Mouse (Mus musculus): ENCODE results near the gene Nfkbil1. TPM values are rescaled to one million over a fixed set of nuclear protein-coding genes. Genes with fewer than 3 reads are reported as not detected.
"Not testable (repeated sequence)": the region's sequence is repeated elsewhere in the genome, so short reads cannot be mapped to it uniquely, and the experiment has no call there.

Nfkbil1 gene
- total RNA-seq, 4 experiments from 2014 or later, result 17.4 to 20.2 (median 19.8) TPM

DNA sequence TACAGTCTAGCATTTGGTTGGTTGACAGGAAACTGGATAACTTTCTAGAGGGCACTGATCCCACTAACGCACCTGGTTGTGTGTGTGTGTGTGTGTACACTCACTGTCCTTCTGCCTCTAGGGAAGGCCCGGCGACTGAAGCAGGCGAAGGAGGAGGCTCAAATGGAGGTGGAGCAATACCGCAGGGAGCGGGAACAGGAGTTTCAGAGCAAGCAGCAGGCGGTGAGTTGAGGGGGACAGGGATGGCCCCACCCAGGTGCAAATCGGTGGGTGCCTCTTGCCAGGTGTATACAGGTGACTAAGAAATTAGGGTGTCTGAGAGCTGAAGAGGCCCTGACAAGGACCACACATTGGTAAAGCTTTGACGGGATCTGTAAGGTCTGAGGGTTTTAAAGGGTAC, 1.4 kb upstream of the Nfkbil1 start:
- no peak for DNase-seq

DNA sequence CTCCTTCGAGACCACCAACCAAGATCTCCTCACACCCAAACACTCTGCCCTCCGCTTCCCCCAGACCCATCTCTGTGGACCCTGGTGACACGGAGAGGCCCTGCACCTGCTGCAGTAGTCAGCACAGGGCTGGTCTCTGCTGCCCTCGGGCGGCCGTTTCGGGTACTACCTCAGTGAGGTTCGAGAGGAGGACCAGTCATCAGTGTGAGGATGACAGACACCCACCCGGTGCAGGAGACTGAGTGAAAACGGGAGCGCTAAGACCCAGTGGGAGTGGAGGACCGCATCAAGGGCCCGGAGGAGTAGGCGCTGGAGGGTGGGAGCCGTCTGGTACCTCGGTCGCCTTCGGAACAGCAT, 776 bp upstream of the Nfkbil1 start:
- DNase-seq, result peak; percentile 92

DNA sequence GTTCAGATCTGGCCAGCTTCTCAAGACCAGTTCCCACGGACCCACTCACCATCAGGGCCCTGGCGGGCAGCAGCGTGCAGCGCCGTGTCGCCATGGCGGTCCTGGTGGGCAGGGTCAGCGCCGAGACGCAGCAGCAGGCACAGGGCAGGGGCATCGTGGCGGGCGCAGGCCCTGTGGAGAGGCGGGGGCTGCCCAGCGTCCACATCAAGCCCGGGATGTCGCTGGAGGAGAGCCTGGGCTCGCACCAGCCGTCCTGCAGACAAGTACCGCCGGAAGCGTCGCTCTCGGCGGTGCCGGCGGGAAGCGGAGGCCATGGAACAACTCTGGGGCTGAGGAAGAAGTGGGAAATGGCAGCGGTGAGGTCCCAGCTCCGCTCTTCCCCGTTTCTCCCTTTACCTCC, 689 bp downstream of the Nfkbil1 start:
- no peak for DNase-seq

DNA sequence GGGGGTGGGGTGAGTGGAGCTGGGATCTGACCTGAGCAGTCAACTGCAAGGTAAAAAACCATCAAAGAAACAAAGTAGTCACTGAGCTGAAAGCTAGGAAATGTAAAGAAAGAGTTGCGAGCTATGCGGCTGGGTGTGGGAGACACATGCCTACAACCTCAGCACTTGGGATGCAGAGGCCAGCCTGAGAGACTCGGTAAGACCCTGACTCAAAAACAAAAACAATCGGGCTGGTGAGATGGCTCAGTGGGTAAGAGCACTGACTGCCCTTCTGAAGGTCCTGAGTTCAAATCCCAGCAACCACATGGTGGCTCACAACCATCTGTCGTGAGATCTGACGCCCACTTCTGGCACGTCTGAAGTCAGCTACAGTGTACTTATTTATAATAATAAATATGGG, 1.5 kb downstream of the Nfkbil1 start:
- not testable (repeated sequence) for DNase-seq

DNA sequence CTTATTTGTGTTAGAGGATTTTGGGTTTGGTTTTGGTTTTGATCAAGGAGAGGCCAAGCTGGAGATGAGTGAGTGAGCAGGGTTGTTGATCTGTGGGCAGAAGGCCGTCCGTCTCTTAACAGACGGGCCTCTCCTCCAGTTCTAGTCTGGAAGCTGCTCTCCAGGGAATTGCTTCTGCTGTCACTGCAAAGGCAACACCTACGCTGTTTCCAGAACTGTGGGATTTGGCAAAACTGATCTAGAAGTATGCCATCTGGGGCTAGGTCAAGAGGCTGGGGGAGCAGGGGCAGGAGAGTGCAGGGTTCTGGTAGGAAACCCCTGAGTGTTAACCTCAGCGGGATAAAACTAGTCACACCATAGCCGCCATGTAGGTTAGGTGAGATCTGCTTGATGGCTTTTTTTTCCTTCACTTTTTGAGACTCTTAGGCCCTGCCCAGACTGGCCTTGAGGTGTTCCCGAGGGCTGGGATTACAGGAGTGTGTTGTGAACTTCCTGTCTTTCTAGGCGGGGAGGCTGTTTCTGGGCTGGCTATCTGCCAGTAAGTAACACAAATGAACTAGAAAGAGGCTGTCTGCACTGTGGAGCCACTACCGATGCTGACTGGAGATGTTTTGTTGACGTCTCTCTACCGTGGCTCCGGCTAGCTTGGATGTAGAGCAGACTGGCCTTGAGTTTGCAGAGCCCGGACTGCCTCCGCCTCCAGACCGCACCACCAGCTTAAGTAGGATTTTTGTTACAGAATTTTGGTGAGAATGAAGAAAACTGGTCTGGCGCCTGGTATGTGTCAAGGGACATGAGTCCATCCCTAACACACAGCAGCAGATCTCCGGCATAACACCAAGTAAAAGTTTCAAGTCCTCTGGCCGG, 2.2 kb downstream of the Nfkbil1 start, which contains the start of gene Atp6v1g2:
Atp6v1g2 (plus strand) TSS at position 547 of the 867 bp plus-strand sequence.
- DNase-seq, result no peak

DNA sequence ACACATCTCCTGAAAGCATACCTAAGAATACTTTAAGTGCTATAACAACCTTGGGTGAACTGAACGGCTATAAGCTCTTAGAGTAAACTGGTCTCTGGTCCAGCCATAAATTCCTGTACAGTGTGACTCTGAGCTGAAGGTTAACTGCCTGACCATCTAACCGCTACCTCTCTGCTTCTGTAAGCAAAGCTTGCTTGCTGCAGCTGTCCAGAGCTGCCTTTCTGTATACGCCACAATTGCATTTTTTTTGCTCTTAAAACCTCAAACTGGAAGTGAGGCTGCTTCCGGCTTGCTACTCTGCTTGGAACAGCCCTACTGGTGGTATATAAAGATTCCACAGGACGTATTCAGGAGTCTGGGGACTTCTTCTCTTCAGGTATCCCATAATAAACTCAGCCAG, 2.9 kb downstream of the Nfkbil1 start:
- DNase-seq, result no peak

DNA sequence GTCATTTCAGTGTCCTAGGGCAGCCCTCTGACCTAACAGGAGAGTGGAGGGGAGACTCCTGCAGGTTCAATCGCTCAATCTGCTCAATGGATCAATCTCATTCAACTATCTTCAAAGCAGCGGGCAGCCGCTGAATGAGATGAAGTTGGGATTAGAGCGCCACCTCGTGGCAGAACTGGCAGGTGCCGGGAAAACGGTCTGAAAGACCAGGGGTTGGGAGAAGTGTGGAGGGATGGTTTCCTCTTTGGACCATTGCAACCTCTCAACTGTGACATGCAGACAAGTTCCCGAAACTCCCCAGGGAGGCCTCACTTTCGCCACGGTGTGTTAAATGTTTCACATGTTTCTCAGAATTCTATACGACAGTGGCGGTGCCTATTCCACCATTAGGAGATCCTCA, 3.5 kb downstream of the Nfkbil1 start:
- no peak for DNase-seq

DNA sequence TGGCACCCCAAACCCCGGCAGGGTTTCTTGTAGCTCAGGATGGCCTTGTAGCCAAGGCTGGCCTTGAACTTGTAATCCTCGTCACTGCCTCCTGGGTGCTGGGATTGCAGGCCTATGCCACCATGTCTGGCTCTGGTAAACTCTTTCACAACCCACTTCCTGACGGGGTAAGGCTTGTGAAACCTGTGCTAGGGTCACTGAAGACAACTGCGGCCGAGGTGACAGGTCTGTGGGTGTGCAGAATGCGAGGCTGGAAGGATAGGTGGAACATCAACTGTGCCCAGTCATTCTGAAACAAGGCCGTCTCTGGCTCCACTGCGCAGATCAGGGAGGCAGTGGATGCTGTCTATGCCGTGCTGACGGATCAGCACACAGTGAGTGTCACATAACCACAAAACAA, 4.6 kb downstream of the Nfkbil1 start:
- DNase-seq, result no peak

DNA sequence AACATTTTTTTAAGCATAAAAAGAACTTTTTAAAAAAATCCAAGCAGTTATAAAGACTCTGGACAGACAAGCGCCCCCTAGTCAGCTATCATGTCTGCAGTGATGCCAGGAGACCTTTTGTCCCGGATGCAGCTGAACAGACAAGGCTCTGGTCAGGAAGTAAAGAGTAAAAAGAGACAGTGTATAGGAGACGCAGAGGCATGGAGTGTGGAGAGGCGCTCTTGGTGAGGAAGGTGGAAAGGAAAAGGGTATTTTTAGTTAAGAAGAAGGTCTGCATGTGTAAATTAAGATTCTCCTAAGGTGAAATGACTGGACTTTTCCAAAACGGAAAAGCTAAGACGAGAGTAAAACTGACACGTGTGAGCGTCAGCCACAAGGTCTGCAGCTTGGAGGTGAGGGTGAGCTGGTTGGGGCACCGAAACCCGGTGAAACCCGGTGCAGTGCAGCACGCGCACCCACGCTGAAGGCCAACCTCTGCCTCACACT, 9.0 kb downstream of the Nfkbil1 start:
- DNase-seq, result no peak

DNA sequence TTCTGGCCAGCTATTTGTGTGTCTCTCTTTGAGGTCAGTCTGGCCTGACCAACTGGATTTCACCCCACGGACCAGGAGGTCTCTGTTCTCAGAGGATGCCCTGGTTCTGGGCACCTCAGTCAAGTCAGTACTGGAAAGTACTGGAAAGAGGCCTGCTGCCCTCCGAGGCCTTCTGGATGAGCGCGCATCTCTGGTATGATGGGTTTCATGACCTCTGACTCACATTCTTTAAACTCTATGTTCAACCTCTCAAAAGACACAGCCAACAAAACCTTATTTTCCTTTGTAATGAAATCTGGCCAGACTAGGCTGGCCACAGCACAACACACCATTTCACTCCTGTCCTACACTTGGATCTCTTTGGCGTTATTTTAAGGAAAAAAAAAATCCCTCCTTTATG, 10.1 kb downstream of the Nfkbil1 start:
- DNase-seq, result no peak

DNA sequence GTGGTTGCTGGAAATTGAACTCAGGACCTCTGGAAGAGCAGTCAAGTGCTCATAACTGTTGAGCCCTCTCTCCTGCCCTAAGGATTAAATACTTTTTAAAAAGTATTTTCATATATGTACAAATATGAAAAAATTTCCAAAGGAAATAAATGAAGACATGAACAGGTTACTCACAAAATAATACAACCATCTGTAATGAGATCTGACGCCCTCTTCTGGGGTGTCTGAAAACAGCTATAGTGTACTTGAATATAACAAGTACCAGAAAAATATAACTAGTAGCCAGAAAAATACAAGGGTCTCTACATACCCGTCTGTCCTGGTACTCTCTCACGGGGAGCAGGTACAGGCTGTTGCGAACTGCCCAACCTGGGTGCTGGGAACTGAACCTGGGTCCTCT, 11.0 kb downstream of the Nfkbil1 start:
- DNase-seq, result no peak

DNA sequence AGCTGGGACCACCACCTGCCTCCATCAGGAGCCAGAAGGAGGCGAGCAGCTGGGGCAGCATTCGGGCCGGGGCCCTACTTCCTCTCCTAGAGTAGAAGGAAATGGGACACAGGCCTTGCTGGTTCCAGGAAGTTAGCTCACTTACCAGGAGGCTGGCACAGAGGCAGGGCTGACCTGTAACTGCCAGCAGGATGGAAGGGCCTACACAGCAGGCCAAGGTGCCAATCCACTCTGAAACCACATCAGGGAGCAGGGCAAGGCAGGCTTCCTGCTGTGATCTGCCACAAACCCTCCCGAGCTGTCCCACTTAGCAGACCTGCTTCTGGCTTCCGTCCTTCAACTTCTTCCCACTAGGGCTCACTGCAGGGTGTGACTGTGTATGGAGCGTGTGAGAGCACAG, 13.3 kb downstream of the Nfkbil1 start:
- no peak for DNase-seq

DNA sequence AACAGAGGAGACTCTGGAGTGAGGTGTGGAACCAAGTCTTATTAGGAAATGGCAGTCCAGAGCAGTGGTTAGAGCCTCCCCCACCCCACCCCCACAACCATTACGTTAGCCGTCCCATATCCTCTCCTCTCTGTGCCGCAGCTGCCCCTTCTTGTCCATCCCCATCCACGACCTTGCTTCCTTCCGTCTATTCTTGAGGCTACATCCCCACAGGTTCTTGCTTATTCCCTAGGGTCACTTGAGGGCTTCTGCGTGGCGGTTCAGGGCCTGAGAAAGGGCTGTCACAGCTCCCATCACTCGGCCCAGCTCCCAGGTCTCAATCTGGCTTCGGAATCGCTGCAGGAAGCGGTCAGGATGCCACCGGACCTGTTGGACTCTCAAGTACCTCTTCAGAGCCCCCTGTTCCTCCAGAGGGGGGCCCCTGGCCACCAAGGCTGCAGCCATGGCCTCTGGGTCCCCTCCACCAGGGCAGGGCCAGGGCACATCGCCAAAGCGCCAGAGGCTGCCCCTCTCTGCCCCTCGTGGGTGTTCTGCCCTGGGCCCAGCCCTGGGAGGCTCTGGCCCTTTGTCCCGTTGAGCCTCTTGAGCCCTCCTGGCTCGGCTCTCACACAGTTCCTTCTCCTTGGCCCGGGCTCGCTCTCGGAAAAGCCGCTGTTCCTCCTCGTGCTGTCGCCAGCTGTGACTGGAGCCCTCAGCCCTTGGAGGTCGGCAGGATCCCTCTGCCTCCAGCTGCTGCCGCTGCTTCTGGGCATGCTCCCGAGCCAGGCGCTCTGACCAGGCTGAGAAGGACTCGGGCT, 15.2 kb downstream of the Nfkbil1 start, which contains the start of gene Gm16181:
Gm16181 (plus strand) TSS at position 679 of the 797 bp plus-strand sequence.
- no peak for DNase-seq

DNA sequence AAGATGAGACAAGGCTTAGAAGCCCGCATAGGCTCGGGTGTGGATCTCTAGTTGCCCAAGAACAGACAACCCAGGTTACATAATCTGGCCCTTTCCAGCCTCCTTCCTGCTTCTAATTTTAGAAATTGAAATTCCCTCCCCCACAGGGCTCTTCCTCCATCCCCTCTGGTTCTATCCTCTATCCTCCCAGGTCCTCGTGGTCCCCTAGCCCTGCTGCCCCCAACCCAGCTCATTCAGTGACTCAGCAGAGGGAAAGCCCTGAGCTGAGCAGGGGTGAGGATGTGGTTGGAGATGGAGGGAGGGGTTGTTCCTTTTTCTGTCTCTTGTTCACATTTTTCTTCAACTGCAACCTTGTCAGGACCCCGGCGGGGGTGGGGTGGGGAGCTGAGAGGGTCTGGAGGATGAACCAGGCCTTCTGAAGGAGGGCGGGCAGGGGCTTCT, 16.0 kb downstream of the Nfkbil1 start:
- no peak for DNase-seq

DNA sequence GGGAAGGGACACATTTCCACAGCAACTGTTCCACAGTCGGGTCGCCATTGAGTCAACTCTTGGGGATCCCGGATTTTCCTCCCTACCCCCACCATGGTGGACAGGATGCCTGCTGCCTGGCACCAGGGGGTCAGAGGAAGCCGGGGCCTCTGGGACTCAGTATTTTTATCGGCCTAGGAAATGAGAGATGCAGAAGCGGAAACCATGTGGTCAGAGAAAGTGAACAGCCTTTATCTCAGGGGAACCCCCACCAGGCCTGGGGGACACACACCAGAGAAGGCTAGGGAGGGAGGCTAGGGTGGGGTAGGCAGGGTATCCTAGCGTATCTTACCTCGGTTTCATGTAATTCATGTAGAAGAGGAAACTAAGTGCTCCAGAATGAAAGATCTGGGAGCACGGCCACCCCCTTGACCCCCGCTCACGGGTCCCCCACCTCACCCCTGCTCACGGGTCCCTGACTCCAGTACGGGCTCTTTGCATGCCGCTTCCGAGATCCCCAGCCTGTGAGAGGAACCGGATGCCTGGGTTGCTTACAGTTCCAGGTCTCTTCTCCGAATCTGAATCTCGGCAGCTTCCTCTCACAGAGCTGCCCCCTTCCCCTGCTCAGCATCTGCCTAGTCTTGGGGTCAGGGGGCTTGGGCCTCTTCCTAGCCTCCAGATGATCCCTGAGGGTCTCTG, 16.9 kb downstream of the Nfkbil1 start:
- DNase-seq, result no peak

DNA sequence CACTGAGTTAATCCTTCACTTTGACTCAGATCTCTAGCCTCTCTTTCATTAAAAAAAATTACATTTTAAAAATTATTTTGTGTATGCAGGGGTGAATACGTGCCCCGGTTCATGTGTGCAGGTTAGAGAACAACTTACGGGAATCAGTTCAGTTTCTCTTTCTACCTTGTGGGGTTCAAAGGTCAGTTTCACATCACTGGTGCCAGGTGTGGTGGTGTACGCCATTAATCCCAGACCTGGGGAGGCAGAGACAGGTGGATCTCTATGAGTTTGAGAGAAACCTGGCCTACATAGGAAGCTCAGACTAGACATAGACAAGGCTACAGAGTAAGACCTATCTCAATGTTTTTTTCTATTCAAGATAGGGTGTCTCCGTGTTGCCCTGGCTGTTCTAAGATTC, 22.5 kb downstream of the Nfkbil1 start:
- DNase-seq, result no peak

DNA sequence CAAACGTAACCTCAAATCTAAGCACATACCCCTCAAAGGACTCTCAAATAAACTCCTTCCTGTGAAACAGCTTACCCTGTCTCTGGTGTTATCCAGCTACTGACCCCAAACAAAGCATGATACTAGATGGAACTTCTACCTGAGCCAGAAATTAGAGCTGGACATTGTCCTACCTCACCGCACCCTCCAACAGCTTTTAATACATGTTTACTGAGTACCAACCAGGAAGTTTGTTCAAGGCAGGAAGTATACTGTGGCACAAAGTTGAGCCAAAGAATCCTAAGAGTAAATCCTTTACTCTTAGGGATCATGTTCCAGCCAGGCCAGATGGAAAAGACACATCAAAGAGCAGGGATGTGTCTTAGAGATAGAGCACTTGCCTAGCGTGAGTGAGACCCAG, 25.0 kb downstream of the Nfkbil1 start:
- no peak for DNase-seq

DNA sequence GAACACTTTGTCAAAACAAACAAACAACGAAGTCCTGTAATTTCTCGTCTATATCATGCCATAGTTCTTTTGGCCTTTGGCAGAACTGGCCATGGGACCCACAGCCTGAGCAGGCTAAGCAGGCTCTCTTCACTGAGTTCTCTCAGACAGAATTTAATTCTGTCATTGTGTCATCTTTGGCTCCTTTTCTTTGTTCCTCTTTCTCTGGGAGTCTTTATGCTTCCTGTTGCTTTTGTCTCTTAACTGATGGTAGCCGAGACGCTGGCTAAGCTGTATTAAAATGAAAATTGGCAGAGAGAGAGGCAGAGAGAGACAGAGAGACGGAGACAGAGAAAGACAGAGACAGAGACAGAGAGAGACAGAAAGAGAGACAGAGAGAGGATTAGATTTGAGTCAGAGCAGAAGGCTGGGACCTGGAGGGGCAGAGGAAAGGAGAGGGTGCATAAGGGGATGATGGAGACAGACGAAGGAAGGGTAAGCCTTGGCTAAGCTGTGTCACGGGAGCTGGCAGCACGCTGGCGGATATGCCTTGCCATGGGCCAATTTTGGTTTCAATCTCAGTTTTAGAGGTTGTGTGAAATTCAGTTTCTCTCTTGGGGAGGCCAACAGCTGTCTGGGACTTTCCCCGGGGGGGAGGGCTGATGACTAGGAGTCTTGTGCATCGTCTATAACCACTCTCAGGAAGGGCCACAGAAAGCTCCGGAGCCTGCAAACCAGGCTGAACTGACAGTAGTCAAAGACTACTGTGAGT, 25.6 kb downstream of the Nfkbil1 start:
- DNase-seq, result no peak

DNA sequence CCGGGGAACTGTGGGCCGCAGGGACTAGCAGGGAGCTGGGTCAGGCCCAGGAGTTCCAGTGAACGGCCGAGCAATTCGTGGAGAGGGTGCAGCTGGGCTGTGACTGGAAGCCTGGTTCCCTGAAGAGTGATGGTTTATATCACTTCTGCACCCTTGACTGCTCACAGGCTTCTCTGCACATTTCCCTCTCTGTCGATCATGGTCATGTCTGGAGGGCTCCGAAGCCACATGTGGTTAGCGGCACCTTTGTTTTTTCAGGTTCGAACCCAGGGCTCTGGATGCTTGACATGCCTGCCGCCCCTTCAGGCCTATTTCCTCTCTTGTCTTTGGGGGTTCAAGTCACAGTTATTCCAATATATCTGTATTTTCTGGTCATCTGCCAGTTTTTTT, 30.2 kb downstream of the Nfkbil1 start:
- no peak for DNase-seq

DNA sequence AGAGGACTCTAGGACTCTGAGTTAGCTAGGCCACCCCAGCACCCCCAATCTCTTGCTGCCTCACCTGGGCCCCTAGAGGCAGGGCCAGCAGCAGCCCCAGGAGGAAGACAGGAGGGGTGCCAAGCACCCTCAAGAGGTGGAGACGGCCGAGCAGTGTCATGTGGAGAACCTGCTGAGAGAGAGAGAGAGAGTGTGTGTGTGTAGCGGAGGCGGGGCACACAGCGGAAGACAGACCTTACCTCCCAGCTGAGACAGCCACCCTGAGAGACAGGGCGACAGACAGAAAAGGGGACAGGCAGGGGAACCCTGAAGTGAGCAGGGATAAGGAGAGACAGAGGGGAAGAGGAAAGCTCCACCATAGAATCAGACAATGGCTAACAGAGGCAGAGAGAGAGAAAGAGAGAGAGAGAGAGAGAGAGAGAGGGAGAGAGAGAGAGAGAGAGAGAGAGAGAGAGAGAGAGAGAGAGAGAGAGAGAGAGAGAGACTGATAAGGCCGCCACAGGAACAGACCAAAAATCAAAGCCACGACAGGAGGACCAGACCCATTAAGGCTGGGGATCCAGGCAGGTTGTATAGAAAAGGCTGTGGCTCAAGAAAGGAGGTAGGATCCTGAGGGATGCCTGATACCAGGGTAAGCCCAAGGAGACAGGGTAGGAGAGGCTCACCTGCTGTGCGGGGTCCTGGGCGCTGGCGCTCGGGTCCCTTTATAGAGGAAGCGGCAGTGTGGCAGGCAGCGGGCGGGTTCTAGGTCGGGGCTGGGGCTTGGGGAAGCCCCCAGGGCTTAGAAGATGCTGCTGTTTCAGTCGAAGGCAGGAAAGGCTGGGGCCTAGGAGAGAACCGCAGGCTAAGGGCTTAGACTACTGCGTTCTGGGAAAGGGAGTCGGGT, 30.9 kb downstream of the Nfkbil1 start, which contains the start of gene Lta:
Lta (minus strand) TSS at position 858 of the 886 bp plus-strand sequence.
- DNase-seq, result no peak

DNA sequence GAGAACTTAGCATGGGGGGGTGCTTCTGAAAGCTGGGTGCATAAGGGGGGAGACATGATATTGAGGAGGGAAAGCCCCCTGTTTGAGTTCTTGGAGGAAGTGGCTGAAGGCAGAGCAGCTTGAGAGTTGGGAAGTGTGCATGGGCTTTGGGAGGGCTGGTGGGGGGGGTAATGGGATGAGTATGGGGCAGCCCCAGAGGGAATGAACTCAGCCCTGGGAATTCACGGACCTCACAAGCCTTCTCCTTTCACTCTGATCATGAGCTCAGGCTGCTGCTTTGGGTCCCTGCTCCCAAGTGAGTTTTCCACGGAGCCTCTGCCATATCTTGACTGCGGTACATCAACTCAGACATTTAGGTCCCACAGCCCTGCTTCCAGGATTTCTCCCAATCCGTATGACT, 33.1 kb downstream of the Nfkbil1 start:
- no peak for DNase-seq

All from adrenal gland, adult 8-10 months (tissue).